Mouse (Mus musculus): ENCODE results near the gene Zfp575. TPM values are rescaled to one million over a fixed set of nuclear protein-coding genes. Genes with fewer than 3 reads are reported as not detected.

Zfp575 gene
- polyA plus RNA-seq, 1 experiment from 2014 or later, result 18.1 TPM

- H3K9ac ChIP-seq, result no peak overlapping the region
- H3K36me3 ChIP-seq (replicated peaks), result no peaks in the 10 kb centered on the region
- H3K4me1 ChIP-seq, result peaks cover 20% of the 10 kb centered on the region
- H3K27ac ChIP-seq, result no peak overlapping the region
- H3K4me2 ChIP-seq, result no peak overlapping the region
- H3K27me3 ChIP-seq (replicated peaks), result peaks cover 37% of the 10 kb centered on the region
- H3K9me3 ChIP-seq, result no peaks in the 10 kb centered on the region
- WGBS, result 81% methylated on average over 13 of the region's 13 CpGs
- no peak overlapping the region for H3K4me3 ChIP-seq
- ATAC-seq (replicated peaks), result no peak
These were observed 27.4 kb upstream of the Zfp575 start for GRCm38 (mm10) chr7:24614816-24615215.

- 3% methylated on average over 27 of the region's 27 CpGs for WGBS
These were observed 25.0 kb upstream of the Zfp575 start for GRCm38 (mm10) chr7:24612308-24612910.

DNA sequence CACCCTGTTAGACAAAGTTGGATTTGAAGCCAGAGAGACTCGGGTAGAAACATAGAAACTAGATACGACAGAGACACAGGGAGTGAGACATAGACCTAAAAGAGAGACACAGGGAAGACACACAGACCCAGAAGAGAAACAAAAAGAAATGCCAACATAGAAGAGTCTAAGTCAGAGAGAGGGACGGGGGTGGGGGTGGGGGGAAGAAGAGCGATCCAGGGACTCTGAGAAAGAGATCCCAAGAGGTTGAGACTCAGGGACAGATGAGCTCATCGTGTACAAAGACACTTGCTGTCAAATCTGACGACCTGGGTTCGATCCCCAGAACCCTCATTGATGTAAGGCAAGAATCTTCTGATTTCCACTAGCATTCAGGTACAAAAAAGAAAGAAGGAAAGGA, 24.3 kb upstream of the Zfp575 start:
- WGBS, result 16% methylated on average over 7 of the region's 7 CpGs
- H3K4me2 ChIP-seq, result peak overlapping the region; percentile 42; the same call in 1 of the 2 replicates
- H3K36me3 ChIP-seq (replicated peaks), result no peaks in the 10 kb centered on the region
- no peak overlapping the region for H3K9ac ChIP-seq
- ATAC-seq (replicated peaks), result no peak
- H3K9me3 ChIP-seq, result no peaks in the 10 kb centered on the region
- no peak overlapping the region for H3K27ac ChIP-seq
- no peak overlapping the region; the same call in 1 of the 2 replicates for H3K4me3 ChIP-seq
- peaks cover 20% of the 10 kb centered on the region for H3K4me1 ChIP-seq
- peaks cover 45% of the 10 kb centered on the region for H3K27me3 ChIP-seq (replicated peaks)

More at GRCm38 (mm10) chr7:24612308-24612910, 25.0 kb upstream of the Zfp575 start:
- ATAC-seq (replicated peaks), result no peak
- Histone ChIP-seq H3K4me2 (peak overlapping the region; percentile 8; the same call in 1 of the 2 replicates), H3K27me3 (replicated peaks) (peaks cover 45% of the 10 kb centered on the region), H3K9ac (no peak overlapping the region), H3K4me3 (no peak overlapping the region), H3K9me3 (no peaks in the 10 kb centered on the region), H3K4me1 (peaks cover 20% of the 10 kb centered on the region), H3K27ac (no peak overlapping the region), H3K36me3 (replicated peaks) (no peaks in the 10 kb centered on the region)

GRCm38 (mm10) chr7:24610879-24611494, 23.5 kb upstream of the Zfp575 start:
- no peaks in the 10 kb centered on the region for H3K36me3 ChIP-seq (replicated peaks)
- H3K9me3 ChIP-seq, result no peaks in the 10 kb centered on the region
- no peak for ATAC-seq (replicated peaks)
- H3K27me3 ChIP-seq (replicated peaks), result peaks cover 45% of the 10 kb centered on the region
- no peak overlapping the region for H3K27ac ChIP-seq
- 1% methylated on average over 36 of the region's 36 CpGs for WGBS
- H3K4me2 ChIP-seq, result peak overlapping the region; percentile 42
- peaks cover 20% of the 10 kb centered on the region for H3K4me1 ChIP-seq
- H3K4me3 ChIP-seq, result peak overlapping the region; percentile 22
- H3K9ac ChIP-seq, result no peak overlapping the region

- Histone ChIP-seq H3K9me3 (no peaks in the 10 kb centered on the region), H3K36me3 (replicated peaks) (no peaks in the 10 kb centered on the region), H3K9ac (no peak within 1 kb of the TSS), H3K27me3 (replicated peaks) (peaks cover 45% of the 10 kb centered on the region), H3K4me2 (peak within 1 kb of the TSS; percentile 42), H3K27ac (no peak within 1 kb of the TSS), H3K4me1 (peaks cover 20% of the 10 kb centered on the region), H3K4me3 (peak within 1 kb of the TSS; percentile 22)
- WGBS, result 3% methylated on average over 27 of the region's 27 CpGs
- no peak for ATAC-seq (replicated peaks)
These were observed 22.9 kb upstream of the Zfp575 start, which contains the start of gene Phldb3 for GRCm38 (mm10) chr7:24610144-24610878. Gene Phldb3, plus strand, starts transcription at chr7:24610763.

- H3K27ac ChIP-seq, result no peak overlapping the region
- H3K27me3 ChIP-seq (replicated peaks), result peaks cover 43% of the 10 kb centered on the region
- H3K4me3 ChIP-seq, result no peak overlapping the region
- no peak for ATAC-seq (replicated peaks)
- H3K9ac ChIP-seq, result no peak overlapping the region
- WGBS, result 70% methylated on average over 8 of the region's 8 CpGs
- no peaks in the 10 kb centered on the region for H3K9me3 ChIP-seq
- peaks cover 20% of the 10 kb centered on the region for H3K4me1 ChIP-seq
- H3K4me2 ChIP-seq, result no peak overlapping the region
- H3K36me3 ChIP-seq (replicated peaks), result no peaks in the 10 kb centered on the region
These were observed 21.1 kb upstream of the Zfp575 start for GRCm38 (mm10) chr7:24608561-24608960.

GRCm38 (mm10) chr7:24608017-24608416, 20.6 kb upstream of the Zfp575 start:
- no peak overlapping the region for H3K9ac ChIP-seq
- H3K4me1 ChIP-seq, result peaks cover 20% of the 10 kb centered on the region
- no peak overlapping the region for H3K4me2 ChIP-seq
- WGBS, result 49% methylated on average over 6 of the region's 6 CpGs
- H3K4me3 ChIP-seq, result no peak overlapping the region
- H3K27ac ChIP-seq, result no peak overlapping the region
- no peaks in the 10 kb centered on the region for H3K36me3 ChIP-seq (replicated peaks)
- peak; percentile 86 for ATAC-seq (replicated peaks)
- no peaks in the 10 kb centered on the region for H3K9me3 ChIP-seq
- H3K27me3 ChIP-seq (replicated peaks), result peaks cover 37% of the 10 kb centered on the region

DNA sequence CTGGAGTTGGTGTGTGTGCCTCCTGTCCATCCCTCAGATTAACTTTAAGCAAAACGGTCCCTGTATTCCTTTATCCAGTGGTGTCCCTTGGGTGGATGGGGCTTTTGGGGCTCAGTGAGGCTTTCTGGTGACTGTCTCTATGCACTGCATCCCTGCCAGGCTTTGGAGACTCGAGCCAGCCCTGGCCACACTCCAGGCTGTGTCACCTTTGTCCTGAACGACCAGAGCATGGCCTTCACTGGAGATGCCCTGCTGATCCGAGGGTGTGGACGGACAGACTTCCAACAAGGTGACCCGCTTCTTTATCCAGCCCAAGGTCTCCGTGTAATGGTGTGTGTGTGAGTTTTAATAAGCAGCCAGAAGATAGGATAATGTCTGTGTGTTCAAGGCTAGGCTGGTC, 18.6 kb upstream of the Zfp575 start:
- ATAC-seq (replicated peaks), result no peak
- Histone ChIP-seq H3K9ac (no peak overlapping the region), H3K27ac (no peak overlapping the region), H3K4me1 (peaks cover 9% of the 10 kb centered on the region), H3K36me3 (replicated peaks) (no peaks in the 10 kb centered on the region), H3K9me3 (no peaks in the 10 kb centered on the region), H3K4me3 (no peak overlapping the region), H3K4me2 (no peak overlapping the region), H3K27me3 (replicated peaks) (peaks cover 20% of the 10 kb centered on the region)
- 80% methylated on average over 7 of the region's 7 CpGs for WGBS

DNA sequence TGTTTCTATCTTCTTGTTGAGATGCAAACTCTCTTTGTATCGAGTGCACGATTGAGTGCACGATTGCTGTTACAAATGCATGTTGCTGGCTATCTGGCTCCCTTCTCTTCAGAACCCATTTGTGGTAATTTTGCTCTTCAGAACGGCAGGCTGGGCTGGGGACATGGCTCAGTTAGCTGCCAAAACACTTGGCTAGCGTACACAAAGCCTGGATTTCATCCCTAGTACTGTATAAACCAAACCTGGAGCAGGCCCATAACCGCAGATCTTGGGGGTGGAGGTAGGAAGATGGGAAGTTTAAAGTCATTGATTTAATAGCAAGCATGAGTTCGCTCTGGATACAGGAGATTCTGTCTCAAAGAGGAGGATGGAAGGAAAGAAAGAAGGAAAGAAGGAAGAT, 18.1 kb upstream of the Zfp575 start:
- Histone ChIP-seq H3K4me2 (no peak overlapping the region), H3K9ac (no peak overlapping the region), H3K4me1 (peaks cover 4% of the 10 kb centered on the region), H3K36me3 (replicated peaks) (no peaks in the 10 kb centered on the region), H3K27ac (no peak overlapping the region), H3K9me3 (no peaks in the 10 kb centered on the region), H3K4me3 (no peak overlapping the region), H3K27me3 (replicated peaks) (peaks cover 15% of the 10 kb centered on the region)
- ATAC-seq (replicated peaks), result no peak
- 83% methylated on average over 7 of the region's 7 CpGs for WGBS

GRCm38 (mm10) chr7:24600941-24601597, 13.6 kb upstream of the Zfp575 start:
- Histone ChIP-seq H3K4me1 (no peaks in the 10 kb centered on the region), H3K9me3 (no peaks in the 10 kb centered on the region), H3K36me3 (replicated peaks) (no peaks in the 10 kb centered on the region), H3K9ac (no peak overlapping the region; the same call in 1 of the 2 replicates), H3K27ac (peak overlapping the region; percentile 51), H3K4me3 (peak overlapping the region; percentile 16), H3K27me3 (replicated peaks) (no peaks in the 10 kb centered on the region), H3K4me2 (peak overlapping the region; percentile 36)
- WGBS, result 2% methylated on average over 13 of the region's 13 CpGs
- peak; percentile 90 for ATAC-seq (replicated peaks)

GRCm38 (mm10) chr7:24599211-24600067, 12.0 kb upstream of the Zfp575 start:
- no peak overlapping the region for H3K4me3 ChIP-seq
- no peaks in the 10 kb centered on the region for H3K36me3 ChIP-seq (replicated peaks)
- 80% methylated on average over 15 of the region's 15 CpGs for WGBS
- peaks cover 5% of the 10 kb centered on the region; the same call in 1 of the 2 replicates for H3K4me1 ChIP-seq
- H3K9me3 ChIP-seq, result no peaks in the 10 kb centered on the region
- 0 out of 2 replicates have a peak, but pooled peaks cover 6% of the 10 kb centered on the region for H3K27me3 ChIP-seq (replicated peaks)
- 0 out of 2 replicates have a peak, but pooled peaks have one; percentile 19 for ATAC-seq (replicated peaks)
- no peak overlapping the region for H3K4me2 ChIP-seq
- no peak overlapping the region for H3K27ac ChIP-seq
- H3K9ac ChIP-seq, result no peak overlapping the region
